Mouse (Mus musculus) erythroid progenitor cell, adult 5-6 weeks (primary cell): ENCODE results near the gene Slc1a3. TPM values are rescaled to one million over a fixed set of nuclear protein-coding genes. Genes with fewer than 3 reads are reported as not detected.
"Not testable (repeated sequence)": the region's sequence is repeated elsewhere in the genome, so short reads cannot be mapped to it uniquely, and the experiment has no call there.

ENCODE experiments used
- ATAC-seq: replicated peaks from 2 replicates; pipeline ENCODE4 v1.8.0; 2016; ENCODE audit warnings: moderate number of reproducible peaks, mild to moderate bottlenecking, moderate TSS enrichment, inconsistent platforms; ENCODE audit not compliant: poor library complexity, low FRiP score, severe bottlenecking
- total RNA-seq, 2 experiments: library from RNA; stranded (forward) in 1 of 2; stranded (reverse) in 1 of 2; fragments of 150-400 nt in 1 of 2; fragments of 186-747, 209-891 nt in 1 of 2; gene quantifications; 2 replicates each; pipeline versions ENCODE4 v1.2.3 to v1.2.4; 2015 to 2017; ENCODE audit warnings: low replicate concordance in 2 of 2

Slc1a3 gene
- total RNA-seq, 2 experiments from 2014 or later, result 1.7 to 19.7 TPM

DNA sequence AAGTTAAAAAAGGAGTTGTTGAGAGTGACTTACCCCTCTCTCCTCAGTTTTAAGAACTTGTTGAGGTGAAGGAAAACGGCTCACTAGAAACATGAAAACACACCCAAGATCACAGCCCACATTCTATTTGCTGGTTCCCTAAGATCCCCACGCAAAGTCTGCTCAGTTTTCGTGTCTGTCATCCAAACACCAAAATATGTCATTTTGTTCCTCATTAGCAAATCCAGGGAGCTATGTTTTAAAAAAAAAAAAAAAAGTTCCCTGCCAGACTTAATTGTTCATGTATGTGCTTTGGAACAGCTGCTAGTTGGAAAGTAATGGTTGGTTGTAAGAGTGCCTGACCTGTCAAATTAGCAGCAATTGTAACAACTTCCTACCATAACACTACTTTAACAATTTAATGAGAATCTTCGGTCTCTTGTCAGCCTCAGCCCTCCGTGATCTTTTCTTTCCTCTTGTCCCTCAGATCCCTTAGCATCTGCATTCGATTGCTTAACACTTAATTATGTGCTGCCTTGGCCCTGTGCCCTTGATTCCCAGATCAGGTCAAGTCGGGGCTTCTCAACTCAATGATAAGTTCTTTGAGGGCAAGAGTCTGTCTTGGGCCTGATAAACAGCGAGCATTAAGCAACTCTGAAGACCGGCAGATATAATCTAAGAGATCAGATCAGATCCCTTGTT, 1.2 kb upstream of the Slc1a3 start:
- ATAC-seq, result no peak

- no peak for ATAC-seq
Measured at GRCm38 (mm10) chr15:8709578-8709977, 986 bp downstream of the Slc1a3 start.

- no peak for ATAC-seq
Measured at GRCm38 (mm10) chr15:8706613-8707012, 4.0 kb downstream of the Slc1a3 start.

DNA sequence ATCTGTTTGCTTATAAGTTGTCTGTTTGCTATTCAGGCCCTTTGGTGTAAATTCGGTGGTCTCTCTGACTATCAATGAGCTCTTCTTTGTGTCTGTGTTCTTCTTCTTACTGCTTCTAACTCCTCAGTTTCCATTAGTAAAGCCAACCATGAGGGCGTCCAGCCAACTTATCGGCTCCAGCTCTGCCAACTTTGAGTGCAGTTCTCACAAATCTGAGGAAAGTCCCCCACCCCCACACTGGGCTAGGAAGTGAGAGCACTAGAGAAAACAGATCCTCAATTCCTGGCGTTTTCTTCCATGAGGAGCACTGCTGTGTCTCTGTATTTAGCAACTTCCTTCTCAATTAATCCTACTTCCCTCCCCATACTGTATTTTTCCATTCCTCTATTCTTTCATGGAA, 4.4 kb downstream of the Slc1a3 start:
- no peak for ATAC-seq

GRCm38 (mm10) chr15:8705560-8705959, 5.0 kb downstream of the Slc1a3 start:
- not testable (repeated sequence) for ATAC-seq

DNA sequence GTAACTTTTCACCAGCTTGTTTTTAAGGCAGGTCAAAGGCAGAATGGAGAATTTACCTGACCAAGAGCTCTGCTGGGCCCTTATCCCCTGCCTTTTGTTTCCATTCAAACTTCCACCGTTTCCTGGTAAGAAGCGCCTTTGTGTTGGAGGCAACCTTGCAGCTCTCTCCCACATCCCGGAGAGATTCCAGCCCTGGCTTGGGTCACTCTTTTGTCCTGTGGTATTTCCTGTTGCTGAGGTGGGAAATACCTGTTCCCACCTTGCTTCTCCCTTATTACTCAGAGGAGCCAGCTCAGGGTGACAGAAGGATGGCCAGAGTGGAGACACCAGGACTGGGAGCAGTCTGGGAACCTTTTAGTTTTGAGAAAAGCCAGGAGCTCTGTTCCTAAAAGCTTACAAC, 12.6 kb downstream of the Slc1a3 start:
- ATAC-seq, result no peak

- no peak for ATAC-seq
Measured at GRCm38 (mm10) chr15:8697500-8697899, 13.1 kb downstream of the Slc1a3 start.

DNA sequence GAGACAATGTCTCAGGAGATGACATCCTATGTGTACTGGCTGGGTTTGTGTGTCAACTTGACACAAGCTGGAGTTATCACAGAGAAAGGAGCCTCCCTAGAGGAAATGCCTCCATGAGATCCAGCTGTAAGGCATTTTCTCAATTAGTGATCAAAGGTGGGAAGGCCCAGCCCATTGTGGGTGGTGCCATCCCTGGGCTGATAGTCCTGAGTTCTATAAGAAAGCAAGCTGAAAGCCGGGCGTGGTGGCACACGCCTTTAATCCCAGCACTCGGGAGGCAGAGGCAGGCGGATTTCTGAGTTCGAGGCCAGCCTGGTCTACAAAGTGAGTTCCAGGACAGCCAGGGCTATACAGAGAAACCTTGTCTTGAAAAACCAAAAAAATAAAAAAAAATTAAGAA, 20.4 kb downstream of the Slc1a3 start:
- ATAC-seq, result not testable (repeated sequence)

DNA sequence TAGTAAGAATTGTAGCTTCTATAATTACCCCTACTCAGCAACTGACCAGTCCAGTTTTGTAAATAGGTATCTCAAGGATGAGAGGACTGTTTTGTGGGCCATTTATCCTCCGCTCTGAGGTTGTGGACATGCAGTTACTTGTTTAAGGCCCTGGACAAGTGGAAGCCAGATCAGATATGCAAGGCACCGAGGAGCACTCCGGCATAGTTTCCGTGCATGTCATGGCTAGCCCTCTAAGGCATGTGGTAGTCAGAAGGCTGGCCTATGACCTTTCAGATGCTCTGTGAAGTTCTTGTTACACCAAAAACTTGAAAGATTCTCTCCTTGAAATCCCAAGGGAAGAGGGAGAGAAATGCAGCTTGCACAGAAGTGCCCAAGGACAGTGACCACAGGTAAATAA, 23.7 kb downstream of the Slc1a3 start:
- ATAC-seq, result no peak

DNA sequence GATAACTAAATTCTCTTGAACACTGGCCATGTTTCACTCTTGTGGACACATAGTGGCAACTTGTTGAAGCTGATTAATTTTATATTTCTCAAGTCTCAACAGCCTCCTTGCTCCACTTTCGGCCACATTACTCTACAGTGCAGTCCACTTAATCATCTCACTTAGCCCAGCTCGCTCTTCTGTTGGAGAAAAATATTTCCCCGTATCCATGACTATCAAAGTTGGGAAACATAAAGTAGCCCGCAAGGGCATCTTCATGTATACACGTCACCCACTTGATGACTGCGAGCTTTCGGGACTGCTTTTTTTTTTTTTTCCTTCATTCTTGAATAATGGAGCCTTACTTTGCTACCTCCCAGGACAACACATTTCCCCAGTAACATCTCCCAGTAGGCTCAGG, 25.1 kb downstream of the Slc1a3 start:
- ATAC-seq, result no peak

GRCm38 (mm10) chr15:8684263-8684662, 26.3 kb downstream of the Slc1a3 start:
- ATAC-seq, result no peak

GRCm38 (mm10) chr15:8682871-8683270, 27.7 kb downstream of the Slc1a3 start:
- no peak for ATAC-seq

DNA sequence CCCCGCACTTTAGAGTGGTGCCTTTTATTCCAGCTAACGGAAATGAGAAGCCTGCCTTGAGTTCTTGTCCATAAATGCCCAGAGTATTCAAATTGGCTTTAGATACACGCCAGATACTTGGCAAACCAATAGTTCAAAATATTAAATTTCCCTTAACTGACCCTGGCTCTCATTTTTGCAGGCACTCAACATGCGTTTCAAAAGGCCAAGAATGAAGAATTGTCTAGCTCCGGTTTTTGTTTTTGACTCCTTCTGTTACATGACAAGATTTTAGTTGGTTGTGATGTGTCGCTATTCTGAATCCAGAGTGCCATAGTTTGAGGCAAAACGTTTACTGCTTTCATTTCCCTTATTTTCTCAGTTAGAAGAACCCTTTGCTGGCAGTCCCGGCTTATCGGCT, 28.1 kb downstream of the Slc1a3 start:
- no peak for ATAC-seq

- ATAC-seq, result no peak
Measured at GRCm38 (mm10) chr15:8681971-8682370, 28.6 kb downstream of the Slc1a3 start.

DNA sequence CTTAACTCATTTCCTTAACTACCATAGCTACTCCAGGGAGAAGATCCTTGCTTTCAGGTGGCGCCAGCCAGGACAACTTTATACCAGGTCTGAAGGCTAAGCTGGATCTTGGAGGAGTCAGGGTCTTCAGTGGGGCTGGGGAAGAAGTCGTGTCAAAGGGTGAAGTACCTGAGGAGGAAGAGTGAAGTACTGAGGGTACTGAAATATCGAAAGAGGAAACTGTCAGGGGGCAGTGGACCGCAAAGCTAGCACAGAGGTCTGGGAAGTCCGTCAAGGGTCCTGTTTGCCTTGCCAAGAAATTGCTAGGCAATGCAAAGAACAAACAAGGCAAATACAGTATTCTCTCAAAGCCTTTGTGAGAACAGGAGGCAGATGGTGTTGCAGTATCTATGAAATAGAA, 29.6 kb downstream of the Slc1a3 start:
- no peak for ATAC-seq

- no peak for ATAC-seq
Measured at GRCm38 (mm10) chr15:8676959-8677358, 33.6 kb downstream of the Slc1a3 start.

- no peak for ATAC-seq
Measured at GRCm38 (mm10) chr15:8676211-8676691, 34.3 kb downstream of the Slc1a3 start.

DNA sequence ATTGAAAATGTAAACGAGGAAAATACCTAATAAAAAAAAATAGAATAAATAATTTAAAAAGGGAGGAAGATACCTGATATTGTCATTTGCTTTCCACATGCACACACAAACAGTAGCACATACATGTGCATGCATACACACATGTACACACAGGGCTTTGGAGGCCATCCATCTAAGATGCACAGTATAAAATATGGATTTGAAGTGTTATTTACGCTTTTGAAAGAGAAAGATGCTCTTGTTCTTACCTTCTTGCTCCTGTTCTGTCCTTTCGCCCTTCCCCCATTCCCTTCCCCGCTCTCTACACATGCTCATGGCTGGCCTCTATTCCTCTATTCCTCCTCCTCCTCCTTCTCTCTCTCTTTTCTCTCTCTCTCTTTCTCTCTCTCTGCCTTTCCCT, 34.9 kb downstream of the Slc1a3 start:
- no peak for ATAC-seq

- no peak for ATAC-seq
Measured at GRCm38 (mm10) chr15:8672532-8672931, 38.0 kb downstream of the Slc1a3 start.

DNA sequence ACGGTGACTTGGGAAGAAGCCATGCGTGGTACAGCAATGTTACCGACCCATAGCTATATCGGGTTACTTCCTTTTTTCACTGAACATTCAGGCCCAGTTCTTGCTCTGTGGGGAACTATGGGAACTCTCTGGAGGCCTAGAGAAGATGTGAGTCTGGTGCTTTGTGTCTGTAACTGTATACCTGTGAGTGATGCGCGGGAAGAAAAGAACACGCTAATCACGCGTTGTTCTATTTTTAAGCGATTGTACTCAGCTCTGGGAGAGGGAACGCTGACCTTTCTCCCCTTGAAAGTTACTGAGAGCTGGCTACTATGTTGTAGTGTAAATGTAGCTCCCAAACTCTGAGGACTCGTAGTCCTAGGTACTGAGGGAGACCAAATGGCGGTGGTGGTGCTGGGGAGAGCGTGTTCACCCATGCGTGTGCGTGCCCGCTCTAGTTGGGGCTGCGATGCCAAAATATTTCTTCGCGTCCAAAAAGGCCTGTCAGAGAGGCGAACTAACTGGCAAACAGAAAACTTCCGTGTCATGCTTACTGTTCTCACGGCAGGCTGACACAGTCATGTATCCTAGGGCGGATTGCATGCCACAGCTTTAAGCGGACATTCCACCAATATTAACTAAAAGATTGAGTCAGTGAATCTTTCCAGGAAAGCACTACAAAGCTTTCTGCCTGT, 42.6 kb downstream of the Slc1a3 start:
- no peak for ATAC-seq

DNA sequence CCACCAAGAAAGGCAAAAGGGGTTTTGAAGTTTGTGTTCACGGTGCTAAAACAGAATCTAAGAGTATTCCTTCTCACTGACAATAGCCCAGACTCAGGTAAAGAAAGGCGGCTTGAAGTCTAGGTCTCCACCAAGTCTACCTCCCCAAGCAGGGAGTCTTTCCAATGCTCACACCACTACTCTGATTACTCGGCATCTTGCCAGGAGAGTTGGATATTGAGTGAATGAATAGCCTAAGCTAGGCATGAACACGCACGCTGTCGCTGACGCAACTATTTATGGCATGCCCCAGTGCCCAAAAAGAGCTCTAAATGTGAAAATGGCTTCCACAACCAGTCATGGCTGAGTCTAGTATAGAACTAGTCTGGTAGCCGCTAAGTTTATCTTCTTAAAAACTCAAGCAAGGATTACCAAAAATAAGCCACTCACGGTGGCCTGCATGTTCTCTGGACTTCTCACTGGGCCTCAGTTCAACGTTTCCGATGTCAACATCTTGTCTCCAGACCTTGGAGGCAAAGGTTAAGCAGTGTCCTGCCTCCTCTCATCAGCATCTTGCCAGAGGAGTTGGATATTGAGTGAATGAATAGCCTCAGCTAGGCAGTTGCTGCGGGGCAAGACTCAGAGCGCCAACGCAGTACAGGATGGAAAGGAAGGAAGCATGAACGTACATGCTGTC, 44.8 kb downstream of the Slc1a3 start:
- ATAC-seq, result no peak
